Mouse (Mus musculus): ENCODE measurements around the gene Hyls1. TPM values are rescaled to one million over a fixed set of nuclear protein-coding genes. Genes with fewer than 3 reads are reported as not detected.

The Hyls1 gene
- total RNA-seq, 4 experiments from 2014 or later = 14.8 to 16.2 (median 15.3) TPM

Other genes with a start within 250 kb of the Hyls1 start
- 10 to 100 TPM; 12.6 to 13.9 (median 13.9) TPM for gene Cdon, start 149.3 kb downstream of the Hyls1 start, total RNA-seq (2022)
- gene Gm1113, start 52.1 kb downstream of the Hyls1 start, total RNA-seq (2022) = not detected
- gene Ddx25, start 11.9 kb downstream of the Hyls1 start, total RNA-seq (2022) = 10 to 100 TPM; 14.2 to 17.9 (median 16.1) TPM
- 10 to 100 TPM; 10.7 to 12.8 (median 12.2) TPM for gene Pus3, start 11.8 kb downstream of the Hyls1 start, total RNA-seq (2022)
- 1 to 10 TPM in 3 of 4 experiments, under 1 TPM in 1; 0.76 to 2.1 (median 1.4) TPM for gene Pate2, start 114 bp downstream of the Hyls1 start, total RNA-seq (2022)
- gene Pate4, start 41.5 kb upstream of the Hyls1 start, total RNA-seq (2022) = not detected
- gene Pate3, start 77.8 kb upstream of the Hyls1 start, total RNA-seq (2022) = not detected
- gene Pate1, start 117.0 kb upstream of the Hyls1 start, total RNA-seq (2022) = not detected
- not detected for gene Gm17677, start 170.7 kb upstream of the Hyls1 start, total RNA-seq (2022)
- not detected for gene Gm17727, start 207.7 kb upstream of the Hyls1 start, total RNA-seq (2022)
- gene Gm27235, start 219.7 kb upstream of the Hyls1 start, total RNA-seq (2022) = not detected
- gene D730048I06Rik, start 219.7 kb upstream of the Hyls1 start, total RNA-seq (2022) = not detected

All from layer of hippocampus, adult 8-10 months (tissue).